Mouse (Mus musculus) retina, embryonic 14.5 days (tissue): ENCODE results near the gene Srp9.

Experiments used
- DNase-seq: peaks from one replicate; pipeline ENCODE4 v3.0.0-alpha.2; 2015; ENCODE audit warnings: low spot score

Srp9 gene

GRCm38 (mm10) chr1:182105023-182105422, 19.5 kb upstream of the Srp9 start:
- DNase-seq, result no peak

GRCm38 (mm10) chr1:182107251-182107650, 17.3 kb upstream of the Srp9 start:
- no peak for DNase-seq

GRCm38 (mm10) chr1:182108397-182109099, 16.0 kb upstream of the Srp9 start:
- no peak for DNase-seq

GRCm38 (mm10) chr1:182110185-182110584, 14.4 kb upstream of the Srp9 start:
- no peak for DNase-seq

- no peak for DNase-seq
Measured at GRCm38 (mm10) chr1:182110708-182111385, 13.7 kb upstream of the Srp9 start.

- no peak for DNase-seq
Measured at GRCm38 (mm10) chr1:182111386-182112317, 12.9 kb upstream of the Srp9 start.

GRCm38 (mm10) chr1:182112385-182112784, 12.2 kb upstream of the Srp9 start:
- no peak for DNase-seq

- DNase-seq, result no peak
Measured at GRCm38 (mm10) chr1:182113131-182113530, 11.4 kb upstream of the Srp9 start.

GRCm38 (mm10) chr1:182113587-182114500, 10.7 kb upstream of the Srp9 start:
- peak; percentile 77 for DNase-seq

GRCm38 (mm10) chr1:182115197-182115596, 9.3 kb upstream of the Srp9 start:
- DNase-seq, result peak; percentile 73

- DNase-seq, result peak; percentile 50
Measured at GRCm38 (mm10) chr1:182115651-182116408, 8.7 kb upstream of the Srp9 start.

GRCm38 (mm10) chr1:182122413-182122812, 2.1 kb upstream of the Srp9 start:
- DNase-seq, result no peak

- DNase-seq, result peak; percentile 80
Measured at GRCm38 (mm10) chr1:182124924-182125368, 409 bp downstream of the Srp9 start.

GRCm38 (mm10) chr1:182130830-182131229, 6.3 kb downstream of the Srp9 start:
- no peak for DNase-seq

GRCm38 (mm10) chr1:182137204-182138125, 12.9 kb downstream of the Srp9 start:
- DNase-seq, result no peak

GRCm38 (mm10) chr1:182138172-182138571, 13.6 kb downstream of the Srp9 start:
- DNase-seq, result no peak

- DNase-seq, result no peak
Measured at GRCm38 (mm10) chr1:182139937-182140336, 15.4 kb downstream of the Srp9 start.

- peak; percentile 94 for DNase-seq
Measured at GRCm38 (mm10) chr1:182140370-182140769, 15.8 kb downstream of the Srp9 start.

- no peak for DNase-seq
Measured at GRCm38 (mm10) chr1:182142725-182143124, 18.2 kb downstream of the Srp9 start.
